Mouse (Mus musculus): Measurements from ENCODE around the gene Brinp1.
"Not testable (repeated sequence)": the region's sequence is repeated elsewhere in the genome, so short reads cannot be mapped to it uniquely, and the experiment has no call there.

The Brinp1 gene

DNA sequence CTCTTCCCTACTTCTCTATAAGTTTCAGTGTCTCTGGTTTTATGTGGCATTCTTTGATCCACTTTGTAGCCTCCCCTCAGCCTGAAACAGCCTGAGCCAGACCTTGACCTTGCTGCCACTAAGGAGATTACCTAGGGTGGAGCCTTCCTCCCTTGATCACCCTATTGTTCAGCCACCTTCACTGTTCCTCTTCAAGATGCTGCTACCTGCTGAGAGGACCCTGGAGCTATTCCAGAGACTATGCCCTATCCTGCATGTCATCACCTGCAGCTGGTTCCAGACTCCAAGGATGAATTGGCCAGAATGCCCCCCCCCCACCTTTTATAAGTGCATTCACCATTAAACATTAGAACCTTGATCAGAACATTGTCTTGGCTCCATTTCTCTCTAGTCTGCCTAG is 140.2 kb downstream of the Brinp1 start:
- not testable (repeated sequence) for DNase-seq (ENCODE audit: low spot score)

DNA sequence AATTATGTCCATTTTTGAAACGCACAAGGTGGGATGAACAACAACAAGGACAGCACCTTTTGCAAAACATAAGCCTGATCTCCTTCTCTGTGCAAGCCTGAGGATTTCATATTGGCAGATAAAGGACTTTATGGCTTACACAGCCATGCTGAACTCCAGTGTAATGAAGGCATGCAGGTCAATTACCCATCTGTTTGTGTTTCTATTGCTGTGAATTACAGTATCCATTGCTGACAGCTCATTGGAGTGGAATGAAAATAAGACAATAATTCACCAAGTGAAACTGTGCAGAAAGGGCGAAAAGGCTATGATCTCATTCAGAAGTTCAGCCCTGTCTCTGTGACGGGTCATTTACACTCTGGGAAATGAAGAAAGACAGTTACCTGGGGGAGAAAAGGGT is 147.7 kb downstream of the Brinp1 start:
- no peak for DNase-seq (ENCODE audit: low spot score)

DNA sequence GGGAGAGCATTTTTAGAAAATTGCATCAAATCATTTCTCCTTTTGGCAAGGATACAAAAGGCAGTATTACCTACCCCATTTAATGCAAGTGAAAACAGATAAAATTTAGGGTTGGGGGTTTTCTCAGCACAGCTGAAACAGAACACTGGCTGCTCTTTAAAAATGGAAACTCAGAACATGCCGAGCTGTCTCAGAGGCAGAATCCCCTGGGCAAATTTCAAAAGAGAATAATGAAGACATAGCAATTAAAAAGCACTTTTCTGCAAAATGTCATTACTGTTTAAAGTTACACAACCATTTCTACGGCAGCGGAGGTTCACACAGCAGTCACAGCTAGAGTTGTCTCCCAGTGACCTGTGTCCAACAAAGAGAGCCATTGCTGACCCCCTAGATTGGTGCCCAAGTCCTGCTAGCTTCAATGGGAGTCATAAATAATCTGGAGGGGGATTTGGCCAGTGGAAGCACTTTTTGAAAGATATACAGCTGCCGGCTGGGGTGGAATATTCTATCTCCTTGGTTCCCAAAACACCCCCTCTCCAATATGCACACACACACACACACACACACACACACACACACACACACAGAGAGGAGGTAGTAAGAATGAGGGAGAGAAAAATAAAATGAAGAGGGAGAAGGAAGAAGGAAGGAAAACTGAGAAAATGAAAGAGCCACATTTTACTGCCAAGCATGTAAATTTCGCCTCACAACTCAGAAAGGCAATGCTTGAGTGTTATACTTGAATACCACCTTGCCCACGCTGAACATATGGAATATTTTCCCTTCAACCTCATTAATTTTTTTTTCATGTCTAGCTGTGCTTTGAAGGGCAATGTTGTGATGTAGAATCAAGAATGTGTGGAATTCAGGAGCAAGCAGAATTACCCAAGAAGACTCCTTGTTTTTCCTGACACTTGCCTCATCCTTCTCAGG is 152.0 kb downstream of the Brinp1 start:
- no peak for DNase-seq (ENCODE audit: low spot score)

DNA sequence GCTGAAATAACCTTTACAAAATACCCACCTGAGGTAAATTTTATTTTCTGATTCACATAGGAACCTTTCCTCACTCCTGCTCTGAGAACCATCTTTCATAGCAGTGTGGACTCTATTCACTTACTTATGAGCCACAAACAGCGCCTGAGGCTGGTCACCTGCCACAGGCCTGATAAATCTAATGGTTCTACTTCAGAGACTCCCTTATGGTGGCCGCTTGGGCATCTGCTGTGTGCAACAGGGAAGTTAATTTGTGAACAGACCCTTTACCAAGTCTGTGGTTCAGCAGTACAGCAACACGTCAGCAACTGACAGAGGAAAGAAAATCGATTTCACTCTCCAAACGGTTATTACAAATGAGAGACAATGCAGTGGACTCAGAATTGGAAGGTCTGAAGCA is 164.2 kb downstream of the Brinp1 start:
- no peak for DNase-seq (ENCODE audit: low spot score)

DNA sequence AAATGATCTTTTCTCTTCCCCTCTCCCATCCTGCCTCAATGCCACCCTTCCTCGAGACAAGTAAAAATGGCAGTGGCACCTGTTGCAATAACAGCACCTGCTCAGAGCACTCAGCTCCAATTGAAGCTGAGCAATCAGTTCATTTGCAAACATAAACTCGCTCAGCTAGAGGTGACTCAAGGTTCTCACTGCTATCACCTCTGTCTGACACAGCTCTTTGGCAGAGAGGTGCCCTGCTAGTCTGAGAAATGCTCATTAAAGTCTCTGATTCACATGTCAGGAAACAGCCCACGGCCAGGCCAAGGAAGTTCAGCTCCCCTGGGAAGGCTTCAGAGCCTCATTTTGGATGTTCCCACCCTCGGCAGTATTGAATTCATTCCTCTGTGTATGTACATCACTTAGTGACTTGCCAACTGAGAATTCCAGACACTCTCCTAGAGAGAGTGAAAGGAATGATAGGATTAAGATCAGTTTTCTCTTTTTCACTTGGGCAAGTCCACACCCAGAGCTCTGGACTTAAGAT is 165.7 kb downstream of the Brinp1 start:
- DNase-seq (ENCODE audit: low spot score): no peak

DNA sequence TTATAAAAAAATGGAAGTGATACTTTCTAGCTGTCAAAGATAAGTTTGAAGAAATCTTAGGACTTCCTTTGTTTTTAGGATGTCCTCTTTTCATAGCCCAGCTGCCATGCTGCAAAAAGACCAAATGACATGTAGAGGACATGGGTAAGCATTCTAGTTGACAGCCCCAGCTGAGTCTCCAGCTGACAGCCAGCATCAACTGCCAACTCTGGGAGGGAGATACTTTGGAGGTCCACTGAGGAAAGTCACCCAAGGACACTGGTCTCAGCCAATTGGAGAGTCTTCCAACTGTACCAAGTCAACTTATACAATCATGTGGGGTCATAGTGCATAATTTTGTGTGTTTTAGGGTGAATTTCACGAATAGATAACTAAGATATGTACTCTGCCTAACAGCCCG is 166.6 kb downstream of the Brinp1 start:
- DNase-seq (ENCODE audit: low spot score): no peak

DNA sequence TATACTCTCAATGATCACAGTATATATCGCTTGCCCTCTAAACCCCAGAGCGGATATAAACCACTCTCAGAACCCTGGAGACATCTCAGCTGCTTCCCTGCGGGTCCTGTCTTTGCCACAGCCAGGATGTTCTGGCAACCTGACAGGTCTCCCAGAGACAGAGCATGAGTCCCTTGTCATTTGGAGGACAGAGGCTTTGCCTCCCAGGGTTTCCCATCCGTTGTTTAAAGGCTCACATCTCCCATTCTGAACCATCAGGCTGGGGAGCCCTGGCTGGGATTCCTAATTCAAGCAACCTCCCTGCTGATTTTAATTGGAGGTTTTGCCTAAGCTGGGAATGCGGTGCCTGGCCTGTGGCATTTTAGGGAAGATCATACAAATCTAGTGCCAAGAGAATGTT is 185.9 kb downstream of the Brinp1 start:
- DNase-seq (ENCODE audit: low spot score): no peak

DNA sequence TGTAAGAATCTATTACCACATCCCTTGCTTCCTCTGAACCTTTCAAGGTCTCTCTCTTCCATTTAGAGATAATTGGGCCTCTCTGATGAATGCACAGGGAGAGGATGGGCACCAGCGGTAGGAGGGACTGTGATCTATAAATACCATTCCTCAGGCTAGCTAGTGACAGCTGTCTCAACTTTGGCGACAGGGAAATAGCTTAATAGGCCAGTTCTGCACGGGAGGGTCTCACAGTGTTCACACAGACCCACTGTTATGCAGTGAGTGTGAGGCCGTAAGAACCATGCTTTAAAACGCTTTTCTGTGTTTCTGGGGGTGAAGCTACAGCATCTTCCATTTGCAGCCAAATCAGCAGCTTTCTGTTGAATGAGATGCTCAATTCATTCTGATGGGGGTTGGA is 186.8 kb downstream of the Brinp1 start:
- DNase-seq (ENCODE audit: low spot score): no peak

DNA sequence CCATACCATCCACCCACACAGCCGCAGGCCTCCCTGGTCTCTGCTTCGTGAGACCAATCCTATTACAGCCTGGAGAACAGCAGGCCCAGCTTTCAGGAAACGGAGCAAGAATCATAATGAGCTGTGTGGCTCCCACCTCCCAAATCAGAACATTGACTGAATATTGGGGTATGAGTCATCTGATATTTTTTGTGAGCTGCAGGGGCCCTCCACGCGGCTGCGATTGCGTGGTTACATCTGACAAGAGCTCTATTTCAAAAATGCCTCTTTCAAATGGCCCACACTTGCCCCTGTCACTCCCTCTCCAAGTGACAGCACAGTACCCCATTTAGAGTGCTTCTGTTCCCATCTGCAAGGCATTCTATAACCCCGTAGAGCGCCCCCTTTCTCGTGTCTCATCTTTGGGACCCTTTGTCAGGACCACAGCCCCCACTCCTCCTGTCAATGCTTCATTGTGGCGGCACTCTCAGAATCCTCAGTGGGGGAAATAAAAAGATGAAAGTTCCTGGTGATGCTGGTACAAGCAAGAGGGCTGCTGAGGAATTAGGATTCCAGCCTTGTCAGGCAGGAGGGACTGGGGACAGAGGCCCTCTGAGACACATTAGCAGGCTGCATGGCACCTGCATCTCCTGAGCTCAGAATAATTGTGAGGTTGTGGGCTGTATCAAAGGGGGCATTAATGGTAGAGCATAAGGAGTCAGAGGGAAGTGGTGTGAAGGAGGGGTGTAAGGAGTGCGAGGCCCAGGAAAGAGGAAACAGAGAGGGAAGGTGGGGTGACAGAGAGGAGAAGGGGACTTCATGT is 188.2 kb downstream of the Brinp1 start:
- no peak for DNase-seq (ENCODE audit: low spot score)

DNA sequence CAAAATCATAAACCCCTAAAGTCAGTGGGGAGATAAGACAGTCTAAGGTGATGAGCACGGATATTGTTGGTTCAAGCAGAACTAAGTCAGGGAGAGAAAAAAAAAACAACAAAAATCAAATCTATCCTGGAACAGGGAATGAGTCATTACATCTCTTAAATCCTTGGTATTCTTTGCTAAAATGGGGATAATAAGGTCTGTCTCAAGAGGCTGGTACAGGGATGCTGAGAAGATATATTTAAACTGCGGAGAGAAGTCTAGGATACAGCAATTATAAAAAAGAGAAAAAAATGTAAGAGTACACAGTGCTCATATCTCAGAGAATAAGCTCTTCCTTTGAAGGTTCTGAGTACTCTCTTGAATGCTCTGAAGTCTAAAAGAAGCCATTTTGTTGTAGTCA is 189.3 kb downstream of the Brinp1 start:
- DNase-seq (ENCODE audit: low spot score): no peak

DNA sequence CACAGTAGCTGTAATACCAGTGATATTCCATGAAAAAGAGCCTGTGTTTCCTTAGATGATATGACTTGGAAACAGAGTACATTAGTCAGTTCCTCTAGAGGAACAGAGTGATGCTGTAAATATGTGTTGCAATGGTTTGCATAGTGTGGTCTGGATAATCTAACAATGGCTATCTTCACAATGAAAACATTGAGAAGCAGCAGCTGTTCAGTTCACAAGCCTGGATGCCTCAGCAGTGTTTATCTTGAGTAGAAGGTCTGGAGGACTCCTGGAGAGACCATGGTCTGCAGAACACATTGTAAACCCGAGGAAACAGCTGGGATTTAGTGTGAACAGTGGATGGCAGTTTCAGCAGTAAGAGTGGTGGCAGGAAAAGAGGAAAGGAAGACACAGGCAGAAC is 233.2 kb downstream of the Brinp1 start:
- no peak for DNase-seq (ENCODE audit: low spot score)

All from ovary, postnatal 10 days (tissue).